Mouse (Mus musculus) layer of hippocampus, postnatal 25 days (tissue): ENCODE data around the gene Cfap97d1. TPM values are rescaled to one million over a fixed set of nuclear protein-coding genes. Genes with fewer than 3 reads are reported as not detected.

Source experiments
- DNase-seq, 2 experiments: peaks; one replicate each; pipeline ENCODE4 v3.0.0; 2022; ENCODE audit warnings: mixed read lengths in 2 of 2, low spot score in 1 of 2; ENCODE audit errors: extremely low spot score in 1 of 2
- total RNA-seq, 2 experiments: library from RNA; stranded (reverse); gene quantifications; 2 replicates each; pipeline ENCODE4 v1.2.3; 2021

The Cfap97d1 gene
- total RNA-seq, 2 experiments from 2014 or later, result not detected

GRCm38 (mm10) chr11:102006688-102007087, 22.6 kb downstream of the Cfap97d1 start:
- no peak for DNase-seq

GRCm38 (mm10) chr11:102008372-102008771, 24.3 kb downstream of the Cfap97d1 start:
- DNase-seq, result no peak

- no peak for DNase-seq
Observed at GRCm38 (mm10) chr11:102008954-102009637, 25.0 kb downstream of the Cfap97d1 start.

- no peak for DNase-seq
Observed at GRCm38 (mm10) chr11:102010140-102010539, 26.1 kb downstream of the Cfap97d1 start.

- DNase-seq, result no peak
Observed at GRCm38 (mm10) chr11:102011510-102011909, 27.4 kb downstream of the Cfap97d1 start.

- DNase-seq, result no peak
Observed at GRCm38 (mm10) chr11:102013201-102013600, 29.1 kb downstream of the Cfap97d1 start.

GRCm38 (mm10) chr11:102015472-102015871, 31.4 kb downstream of the Cfap97d1 start:
- DNase-seq, result no peak

- DNase-seq, result no peak
Observed at GRCm38 (mm10) chr11:102016136-102016535, 32.1 kb downstream of the Cfap97d1 start.

GRCm38 (mm10) chr11:102019736-102020135, 35.7 kb downstream of the Cfap97d1 start:
- no peak for DNase-seq

GRCm38 (mm10) chr11:102021196-102021595, 37.1 kb downstream of the Cfap97d1 start:
- DNase-seq, result no peak

- DNase-seq, result no peak
Observed at GRCm38 (mm10) chr11:102023406-102023805, 39.3 kb downstream of the Cfap97d1 start.

GRCm38 (mm10) chr11:102024084-102024758, 40.1 kb downstream of the Cfap97d1 start:
- DNase-seq, result no peak

- DNase-seq, result no peak
Observed at GRCm38 (mm10) chr11:102024875-102025274, 40.8 kb downstream of the Cfap97d1 start.

- DNase-seq, result no peak
Observed at GRCm38 (mm10) chr11:102025354-102025753, 41.3 kb downstream of the Cfap97d1 start.

- DNase-seq, result no peak
Observed at GRCm38 (mm10) chr11:102025991-102026660, 42.0 kb downstream of the Cfap97d1 start.

- peak; percentile 49 to 60 for DNase-seq
Observed at GRCm38 (mm10) chr11:102026694-102027360, 42.7 kb downstream of the Cfap97d1 start.

GRCm38 (mm10) chr11:102027361-102028017, 43.4 kb downstream of the Cfap97d1 start:
- DNase-seq, result no peak

- DNase-seq, result no peak
Observed at GRCm38 (mm10) chr11:102028087-102028816, 44.2 kb downstream of the Cfap97d1 start, which contains the start of gene Mpp3. Gene Mpp3, minus strand, starts transcription at chr11:102028461.

GRCm38 (mm10) chr11:102029304-102029703, 45.2 kb downstream of the Cfap97d1 start:
- DNase-seq, result no peak

GRCm38 (mm10) chr11:102029966-102030365, 45.9 kb downstream of the Cfap97d1 start:
- no peak for DNase-seq
